Mouse (Mus musculus) liver, embryonic 16.5 days (tissue): ENCODE measurements around the gene Olfr490. TPM values are rescaled to one million over a fixed set of nuclear protein-coding genes. Genes with fewer than 3 reads are reported as not detected.

ENCODE experiments used
- ATAC-seq: fragments of 200-750 bp; cut with Nextera tagmentation; 2 replicates; pipeline ENCODE4 v1.8.0; 2017; ENCODE audit warnings: low read depth, mild to moderate bottlenecking, moderate number of reproducible peaks, moderate library complexity
- H3K27ac ChIP-seq: fragments of 300-500 bp; sonication (generic); 2 replicates; pipeline ENCODE4 v1.5.1; 2014; ENCODE audit warnings: mild to moderate bottlenecking, low read length
- H3K27me3 ChIP-seq: fragments of 300-500 bp; sonication (generic); 2 replicates; pipeline ENCODE4 v1.6.1; 2014; ENCODE audit warnings: low read depth, low read length, mixed read lengths; ENCODE audit not compliant: control insufficient read depth, insufficient read depth
- H3K36me3 ChIP-seq: fragments of 300-500 bp; sonication (generic); 2 replicates; pipeline ENCODE4 v1.6.1; 2014; ENCODE audit warnings: mild to moderate bottlenecking; ENCODE audit not compliant: control insufficient read depth, insufficient read depth
- H3K4me1 ChIP-seq: fragments of 300-500 bp; sonication (generic); 2 replicates; pipeline ENCODE4 v1.6.1; 2014; ENCODE audit warnings: low read depth, low read length, mixed read lengths; ENCODE audit not compliant: control insufficient read depth
- H3K4me2 ChIP-seq: fragments of 300-500 bp; sonication (generic); 2 replicates; pipeline ENCODE4 v1.6.1; 2014; ENCODE audit warnings: low read depth, low read length, mixed read lengths
- H3K4me3 ChIP-seq: fragments of 300-500 bp; sonication (generic); 2 replicates; pipeline ENCODE4 v1.5.1; 2014; ENCODE audit warnings: low read depth, mild to moderate bottlenecking, low read length
- H3K9ac ChIP-seq: fragments of 300-500 bp; sonication (generic); 2 replicates; pipeline ENCODE4 v1.6.1; 2014; ENCODE audit warnings: low read depth, low read length
- H3K9me3 ChIP-seq: fragments of 300-500 bp; sonication (generic); replicated peaks from 2 replicates; pipeline ENCODE4 v1.6.1; 2016; ENCODE audit warnings: low read length; ENCODE audit not compliant: control insufficient read depth
- WGBS: fragments of 180-500 bp; shearing (Covaris S2); extraction: QIAGEN DNeasy Blood & Tissue Kit; methylation state at CpG from one replicate; pipeline ENCODE4 v1.1.7; 2014; ENCODE audit not compliant: insufficient replicate concordance; 5-methylcytosine and 5-hydroxymethylcytosine counted together
- polyA plus RNA-seq: library from polyadenylated mRNA; unstranded; fragments of >200 nt; fragmentation: Nextera tagmentation; extraction: Ambion mirVana; gene quantifications from 2 replicates; pipeline ENCODE4 v1.2.1, GENCODE M21; 2015

The Olfr490 gene
- polyA plus RNA-seq: not detected in 2 replicates

GRCm38 (mm10) chr7:108288834-108289233 is at the start of gene Olfr490:
TSS of gene Olfr490 (minus strand) at chr7:108288934.
- no peak within 1 kb of the TSS for H3K27ac ChIP-seq
- H3K9me3 ChIP-seq: no peaks in the 10 kb centered on the region
- no peaks in the 10 kb centered on the region for H3K4me1 ChIP-seq
- no peak within 1 kb of the TSS for H3K4me2 ChIP-seq
- H3K9ac ChIP-seq: no peak within 1 kb of the TSS
- no peaks in the 10 kb centered on the region for H3K36me3 ChIP-seq
- no peak for ATAC-seq
- no peak within 1 kb of the TSS for H3K4me3 ChIP-seq
- no peaks in the 10 kb centered on the region for H3K27me3 ChIP-seq

- Histone ChIP-seq H3K4me1 (no peaks in the 10 kb centered on the region), H3K9ac (no peak within 1 kb of the TSS), H3K9me3 (no peaks in the 10 kb centered on the region), H3K4me2 (no peak within 1 kb of the TSS), H3K27me3 (no peaks in the 10 kb centered on the region), H3K27ac (no peak within 1 kb of the TSS), H3K36me3 (no peaks in the 10 kb centered on the region), H3K4me3 (no peak within 1 kb of the TSS)
- WGBS: 52% methylated on average over 2 of the region's 2 CpGs
- ATAC-seq: no peak
Observed at GRCm38 (mm10) chr7:108323574-108323973, 34.8 kb upstream of the Olfr490 start, which contains the start of gene Olfr492. TSS of gene Olfr492 (minus strand) at chr7:108323674.

GRCm38 (mm10) chr7:108313151-108313550 is 24.4 kb upstream of the Olfr490 start, which contains the start of gene Olfr491:
TSS of gene Olfr491 (plus strand) at chr7:108313451.
- Histone ChIP-seq H3K4me1 (no peaks in the 10 kb centered on the region), H3K4me3 (no peak within 1 kb of the TSS), H3K9ac (no peak within 1 kb of the TSS), H3K27ac (no peak within 1 kb of the TSS), H3K36me3 (no peaks in the 10 kb centered on the region), H3K27me3 (no peaks in the 10 kb centered on the region), H3K9me3 (0 out of 2 replicates have a peak, but pooled peaks cover 2% of the 10 kb centered on the region), H3K4me2 (no peak within 1 kb of the TSS)
- WGBS: 41% methylated on average over 1 of the region's 1 CpGs
- ATAC-seq: no peak

GRCm38 (mm10) chr7:108258247-108258646 is 30.5 kb downstream of the Olfr490 start, which contains the start of gene Olfr488:
TSS of gene Olfr488 (minus strand) at chr7:108258347.
- no peak within 1 kb of the TSS for H3K4me3 ChIP-seq
- ATAC-seq: no peak
- H3K9me3 ChIP-seq: no peaks in the 10 kb centered on the region
- H3K36me3 ChIP-seq: no peaks in the 10 kb centered on the region
- no peak within 1 kb of the TSS for H3K4me2 ChIP-seq
- H3K9ac ChIP-seq: no peak within 1 kb of the TSS
- no peak within 1 kb of the TSS for H3K27ac ChIP-seq
- no peaks in the 10 kb centered on the region for H3K4me1 ChIP-seq
- no peaks in the 10 kb centered on the region for H3K27me3 ChIP-seq

Other genes starting within 250 kb of the Olfr490 start
- not detected in 2 replicates for gene Olfr479, start 238.2 kb downstream of the Olfr490 start, polyA plus RNA-seq
- not detected in 2 replicates for gene Olfr480, start 221.6 kb downstream of the Olfr490 start, polyA plus RNA-seq
- not detected in 2 replicates for gene Olfr481, start 209.1 kb downstream of the Olfr490 start, polyA plus RNA-seq
- not detected in 2 replicates for gene Olfr482, start 191.3 kb downstream of the Olfr490 start, polyA plus RNA-seq
- gene Olfr483, start 188.1 kb downstream of the Olfr490 start, polyA plus RNA-seq: not detected in 2 replicates
- gene Olfr484, start 161.5 kb downstream of the Olfr490 start, polyA plus RNA-seq: not detected in 2 replicates
- gene Olfr485, start 129.1 kb downstream of the Olfr490 start, polyA plus RNA-seq: not detected in 2 replicates
- gene Olfr486, start 116.2 kb downstream of the Olfr490 start, polyA plus RNA-seq: not detected in 2 replicates
- gene Olfr487, start 74.3 kb downstream of the Olfr490 start, polyA plus RNA-seq: not detected in 2 replicates
- not detected in 2 replicates for gene Olfr488, start 30.6 kb downstream of the Olfr490 start, polyA plus RNA-seq
- not detected in 2 replicates for gene Olfr491, start 24.5 kb upstream of the Olfr490 start, polyA plus RNA-seq
- not detected in 2 replicates for gene Olfr492, start 34.7 kb upstream of the Olfr490 start, polyA plus RNA-seq
- not detected in 2 replicates for gene Olfr493, start 58.0 kb upstream of the Olfr490 start, polyA plus RNA-seq
- gene Olfr494, start 76.4 kb upstream of the Olfr490 start, polyA plus RNA-seq: not detected in 2 replicates
- not detected in 2 replicates for gene Olfr495, start 104.2 kb upstream of the Olfr490 start, polyA plus RNA-seq
- gene Olfr497, start 131.5 kb upstream of the Olfr490 start, polyA plus RNA-seq: not detected in 2 replicates
- not detected in 2 replicates for gene Olfr498, start 176.4 kb upstream of the Olfr490 start, polyA plus RNA-seq
- not detected in 2 replicates for gene Olfr502, start 236.1 kb upstream of the Olfr490 start, polyA plus RNA-seq